Mouse (Mus musculus) ES-E14 (cell line): Measurements from ENCODE around the gene Wbp1l. TPM values are rescaled to one million over a fixed set of nuclear protein-coding genes. Genes with fewer than 3 reads are reported as not detected.

Source experiments
- DNase-seq: peaks from one replicate; pipeline ENCODE4 v3.0.0-alpha.2; 2013; ENCODE audit warnings: low read depth, low spot score
- H3K27ac ChIP-seq: 2 replicates; pipeline ENCODE4 v1.5.1; 2012; ENCODE audit warnings: low read depth, mild to moderate bottlenecking, low read length, moderate library complexity, mixed read lengths; ENCODE audit not compliant: poor library complexity, insufficient read depth, severe bottlenecking
- H3K36me3 ChIP-seq: 2 replicates; pipeline ENCODE4 v1.6.1; 2012; ENCODE audit warnings: mild to moderate bottlenecking, low read length, moderate library complexity, mixed read lengths; ENCODE audit not compliant: control insufficient read depth, poor library complexity, insufficient read depth, severe bottlenecking
- H3K4me1 ChIP-seq, 2 experiments: fragments of 150-350 bp in 1 of 2; sonication (generic) in 1 of 2; 2 replicates each; pipeline ENCODE4 v1.6.1; 2012; ENCODE audit warnings: low read length in 2 of 2, mild to moderate bottlenecking in 1 of 2, mixed read lengths in 1 of 2; ENCODE audit not compliant: control insufficient read depth in 2 of 2, insufficient read depth in 2 of 2, poor library complexity in 1 of 2
- H3K4me3 ChIP-seq, 2 experiments: fragments of 150-350 bp in 1 of 2; sonication (generic) in 1 of 2; 2 replicates each; pipeline ENCODE4 v1.5.1; 2012; ENCODE audit warnings: low read length in 2 of 2, low read depth in 1 of 2, mild to moderate bottlenecking in 1 of 2, mixed read lengths in 1 of 2; ENCODE audit not compliant: insufficient read depth in 1 of 2, poor library complexity in 1 of 2, severe bottlenecking in 1 of 2
- H3K9ac ChIP-seq: 2 replicates; pipeline ENCODE4 v1.6.1; 2012; ENCODE audit warnings: low read depth, mild to moderate bottlenecking, low read length, mixed read lengths; ENCODE audit not compliant: poor library complexity, insufficient read depth, severe bottlenecking
- H3K9me3 ChIP-seq: fragments of 150-350 bp; sonication (generic); 2 replicates; pipeline ENCODE4 v1.6.1; 2012; ENCODE audit warnings: low read depth, mild to moderate bottlenecking, low read length; ENCODE audit not compliant: control insufficient read depth, insufficient read depth
- CHD2 ChIP-seq: IDR thresholded peaks from 2 replicates; pipeline ENCODE4 v1.6.1; 2014; ENCODE audit warnings: mild to moderate bottlenecking, low read depth, low read length, inconsistent platforms
- HCFC1 ChIP-seq: IDR thresholded peaks from 2 replicates; pipeline ENCODE4 v1.6.1; 2012; ENCODE audit warnings: low read length, inconsistent platforms, borderline replicate concordance; ENCODE audit not compliant: insufficient read depth
- MAFK ChIP-seq: IDR thresholded peaks from 2 replicates; pipeline ENCODE4 v1.6.1; 2014; ENCODE audit warnings: mild to moderate bottlenecking, low read depth, low read length, inconsistent platforms; ENCODE audit not compliant: insufficient read depth
- ZC3H11A ChIP-seq: IDR thresholded peaks from 2 replicates; pipeline ENCODE4 v1.6.1; 2012; ENCODE audit warnings: low read depth, mild to moderate bottlenecking, inconsistent platforms, low read length, borderline replicate concordance
- ZNF384 ChIP-seq: IDR thresholded peaks from 2 replicates; pipeline ENCODE4 v1.6.1; 2012; ENCODE audit warnings: low read depth, low read length, inconsistent platforms
- in situ Hi-C, 2 experiments: fragments of 600-800 bp; cut with MboI; formaldehyde crosslinking; loops; one replicate each; pipeline ENCODE4 v1.15.1; 2025; ENCODE audit warnings: low sequenced_read_pairs in 2 of 2, inconsistent platforms in 1 of 2; ENCODE audit not compliant: unreplicated experiment in 2 of 2
- total RNA-seq: library from RNA; depleted of rRNA; stranded (reverse); fragments of 300-350 nt; gene quantifications from 2 replicates; pipeline ENCODE4 v1.2.3, GENCODE M21; 2012

Gene Wbp1l
- total RNA-seq, 1 experiment, result 40.2 TPM

- TF ChIP-seq MAFK (no peak), ZC3H11A (no peak), CHD2 (no peak), HCFC1 (no peak), ZNF384 (no peak)
- Histone ChIP-seq H3K9me3 (no peaks in the 10 kb centered on the region), H3K4me3 (no peak overlapping the region), H3K36me3 (no peaks in the 10 kb centered on the region), H3K9ac (no peak overlapping the region), H3K4me1 (peaks cover 6 to 39% of the 10 kb centered on the region in 2 experiments), H3K27ac (no peak overlapping the region)
- DNase-seq, result no peak
- in situ Hi-C loops, result no loop called here
Measured at GRCm38 (mm10) chr19:46625015-46625414, 26.1 kb downstream of the Wbp1l start.

GRCm38 (mm10) chr19:46625519-46625918 lies 26.6 kb downstream of the Wbp1l start:
- TF ChIP-seq HCFC1 (no peak), CHD2 (no peak), ZNF384 (no peak), ZC3H11A (no peak), MAFK (no peak)
- H3K36me3 ChIP-seq, result no peaks in the 10 kb centered on the region
- no peak overlapping the region for H3K4me3 ChIP-seq
- H3K9ac ChIP-seq, result no peak overlapping the region
- no peaks in the 10 kb centered on the region for H3K9me3 ChIP-seq
- no peak for DNase-seq
- in situ Hi-C loops, result no loop called here
- H3K4me1 ChIP-seq, result peaks cover 6 to 39% of the 10 kb centered on the region in 2 experiments
- no peak overlapping the region for H3K27ac ChIP-seq

DNA sequence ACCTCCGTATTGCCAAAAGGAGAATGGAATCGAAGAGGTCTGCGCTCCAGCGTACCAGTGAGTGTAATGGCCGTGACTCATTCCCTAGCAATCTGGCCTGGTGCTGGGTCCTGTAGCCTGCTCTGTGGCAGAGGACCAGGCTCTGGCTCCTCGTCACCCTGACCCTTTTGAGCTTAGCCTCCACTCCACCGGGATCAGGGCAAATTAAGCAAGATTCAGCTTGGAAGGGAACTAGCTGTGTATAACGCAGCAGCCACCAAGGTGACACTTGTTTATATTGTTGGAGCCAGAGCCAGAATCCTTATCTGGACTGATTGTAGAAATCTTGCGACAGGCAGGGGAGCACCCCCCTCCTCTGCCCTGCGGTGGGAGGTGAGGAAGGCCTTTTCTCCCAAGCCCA lies 29.5 kb downstream of the Wbp1l start:
- TF ChIP-seq HCFC1 (no peak), ZNF384 (no peak), MAFK (no peak), CHD2 (no peak), ZC3H11A (no peak)
- no peak overlapping the region; the same call in 1 of the 2 replicates for H3K27ac ChIP-seq
- H3K36me3 ChIP-seq, result no peaks in the 10 kb centered on the region
- no peaks in the 10 kb centered on the region for H3K9me3 ChIP-seq
- no peak for DNase-seq
- no peak overlapping the region for H3K9ac ChIP-seq
- peaks cover 3 to 24% of the 10 kb centered on the region in 2 experiments for H3K4me1 ChIP-seq
- H3K4me3 ChIP-seq, result no peak overlapping the region
- in situ Hi-C loops, result no loop called here

- in situ Hi-C loops, result no loop called here
- Histone ChIP-seq H3K9ac (no peak overlapping the region), H3K9me3 (no peaks in the 10 kb centered on the region), H3K27ac (no peak overlapping the region), H3K36me3 (no peaks in the 10 kb centered on the region), H3K4me3 (no peak overlapping the region), H3K4me1 (peaks cover 0 to 10% of the 10 kb centered on the region in 2 experiments; a peak in 2 of 4 replicates)
- DNase-seq, result no peak
- TF ChIP-seq ZC3H11A (no peak), MAFK (no peak), ZNF384 (no peak), CHD2 (no peak), HCFC1 (no peak)
Measured at GRCm38 (mm10) chr19:46629807-46630206, 30.9 kb downstream of the Wbp1l start.

GRCm38 (mm10) chr19:46631637-46632036 lies 32.8 kb downstream of the Wbp1l start:
- TF ChIP-seq CHD2 (no peak), ZC3H11A (no peak), HCFC1 (no peak), ZNF384 (no peak)
- in situ Hi-C loops, result no loop called here

More at GRCm38 (mm10) chr19:46631637-46632036, 32.8 kb downstream of the Wbp1l start:
- no peak overlapping the region for H3K27ac ChIP-seq
- H3K4me3 ChIP-seq, result no peak overlapping the region
- H3K36me3 ChIP-seq, result no peaks in the 10 kb centered on the region
- peaks cover 0 to 7% of the 10 kb centered on the region in 2 experiments; a peak in 1 of 4 replicates for H3K4me1 ChIP-seq
- no peaks in the 10 kb centered on the region for H3K9me3 ChIP-seq
- H3K9ac ChIP-seq, result no peak overlapping the region
- DNase-seq, result no peak
